Mouse (Mus musculus): ENCODE data around the gene Gm13420. TPM values are rescaled to one million over a fixed set of nuclear protein-coding genes. Genes with fewer than 3 reads are reported as not detected.
"Not testable (repeated sequence)": the region's sequence is repeated elsewhere in the genome, so short reads cannot be mapped to it uniquely, and the experiment has no call there.

The Gm13420 gene
- polyA plus RNA-seq (2012; rRNA removed) = 6.1 and 9.4 TPM in 2 replicates

GRCm38 (mm10) chr2:29751497-29751896 is at the start of gene Gm13420:
Gene Gm13420 (minus strand): TSS chr2:29751685.
- H3K36me3 ChIP-seq (ENCODE audit: control insufficient read depth, insufficient read depth, low read length) = no peaks in the 10 kb centered on the region
- no peaks in the 10 kb centered on the region for H3K27me3 ChIP-seq (replicated peaks; ENCODE audit: control insufficient read depth, insufficient read depth, low read length)
- peaks cover 3% of the 10 kb centered on the region; the same call in 1 of the 2 replicates for H3K4me1 ChIP-seq (ENCODE audit: control insufficient read depth, insufficient read depth, low read length)
- peak within 1 kb of the TSS; percentile 42 for H3K4me3 ChIP-seq (ENCODE audit: insufficient read depth, low read depth, low read length)
- no peak for TF ChIP-seq POLR2A (IDR thresholded peaks at IDR 0.05; ENCODE audit: low read depth, low read length)
- no peak for TF ChIP-seq CTCF (conservative IDR thresholded peaks at IDR 0.05; ENCODE audit: insufficient read depth, insufficient read length, low read depth, low read length)
- H3K27ac ChIP-seq (ENCODE audit: insufficient read depth, low read depth, low read length) = peak within 1 kb of the TSS; percentile 59
- DNase-seq = peak; percentile 85
- 4% methylated on average over 28 of the region's 28 CpGs for WGBS

- H3K36me3 ChIP-seq (ENCODE audit: control insufficient read depth, insufficient read depth, low read length) = no peaks in the 10 kb centered on the region
- H3K4me1 ChIP-seq (ENCODE audit: control insufficient read depth, insufficient read depth, low read length) = 0 out of 2 replicates have a peak, but pooled peaks cover 3% of the 10 kb centered on the region
- DNase-seq = no peak
- TF ChIP-seq CTCF (conservative IDR thresholded peaks at IDR 0.05; ENCODE audit: insufficient read depth, insufficient read length, low read depth, low read length) = no peak
- TF ChIP-seq POLR2A (IDR thresholded peaks at IDR 0.05; ENCODE audit: low read depth, low read length) = no peak
- H3K27ac ChIP-seq (ENCODE audit: insufficient read depth, low read depth, low read length) = no peak overlapping the region
- H3K27me3 ChIP-seq (replicated peaks; ENCODE audit: control insufficient read depth, insufficient read depth, low read length) = no peaks in the 10 kb centered on the region
- WGBS = 89% methylated on average over 2 of the region's 2 CpGs
- no peak overlapping the region for H3K4me3 ChIP-seq (ENCODE audit: insufficient read depth, low read depth, low read length)
Observed at GRCm38 (mm10) chr2:29792772-29793487, 41.4 kb upstream of the Gm13420 start.

- H3K4me3 ChIP-seq (ENCODE audit: insufficient read depth, low read depth, low read length) = peak within 1 kb of the TSS; percentile 94
- H3K27ac ChIP-seq (ENCODE audit: insufficient read depth, low read depth, low read length) = peak within 1 kb of the TSS; percentile 77
- no peaks in the 10 kb centered on the region; the same call in 1 of the 2 replicates for H3K36me3 ChIP-seq (ENCODE audit: control insufficient read depth, insufficient read depth, low read length)
- H3K27me3 ChIP-seq (replicated peaks; ENCODE audit: control insufficient read depth, insufficient read depth, low read length) = no peaks in the 10 kb centered on the region
- H3K4me1 ChIP-seq (ENCODE audit: control insufficient read depth, insufficient read depth, low read length) = 0 out of 2 replicates have a peak, but pooled peaks cover 3% of the 10 kb centered on the region
- WGBS = under 1% methylated on average over 45 of the region's 45 CpGs
- TF ChIP-seq POLR2A (IDR thresholded peaks at IDR 0.05; ENCODE audit: low read depth, low read length) (no peak), CTCF (conservative IDR thresholded peaks at IDR 0.05; ENCODE audit: insufficient read depth, insufficient read length, low read depth, low read length) (no peak)
- DNase-seq = peak; percentile 94
Observed at GRCm38 (mm10) chr2:29787937-29788681, 36.6 kb upstream of the Gm13420 start, which contains the start of gene Trub2. Gene Trub2 (minus strand): TSS chr2:29788502.

GRCm38 (mm10) chr2:29787104-29787917 is 35.8 kb upstream of the Gm13420 start, which contains the start of gene Coq4:
Gene Coq4 (plus strand): TSS chr2:29787493.
- Histone ChIP-seq H3K4me1 (ENCODE audit: control insufficient read depth, insufficient read depth, low read length) (0 out of 2 replicates have a peak, but pooled peaks cover 3% of the 10 kb centered on the region), H3K4me3 (ENCODE audit: insufficient read depth, low read depth, low read length) (peak within 1 kb of the TSS; percentile 94), H3K36me3 (ENCODE audit: control insufficient read depth, insufficient read depth, low read length) (no peaks in the 10 kb centered on the region; the same call in 1 of the 2 replicates), H3K27ac (ENCODE audit: insufficient read depth, low read depth, low read length) (peak within 1 kb of the TSS; percentile 77), H3K27me3 (replicated peaks; ENCODE audit: control insufficient read depth, insufficient read depth, low read length) (no peaks in the 10 kb centered on the region)
- DNase-seq = peak; percentile 97
- TF ChIP-seq POLR2A (IDR thresholded peaks at IDR 0.05; ENCODE audit: low read depth, low read length) = peak; percentile 46
- TF ChIP-seq CTCF (conservative IDR thresholded peaks at IDR 0.05; ENCODE audit: insufficient read depth, insufficient read length, low read depth, low read length) = no peak
- 2% methylated on average over 31 of the region's 31 CpGs for WGBS

GRCm38 (mm10) chr2:29784290-29784689 is 32.8 kb upstream of the Gm13420 start:
- Histone ChIP-seq H3K4me3 (ENCODE audit: insufficient read depth, low read depth, low read length) (no peak overlapping the region), H3K4me1 (ENCODE audit: control insufficient read depth, insufficient read depth, low read length) (0 out of 2 replicates have a peak, but pooled peaks cover 3% of the 10 kb centered on the region), H3K27me3 (replicated peaks; ENCODE audit: control insufficient read depth, insufficient read depth, low read length) (no peaks in the 10 kb centered on the region), H3K27ac (ENCODE audit: insufficient read depth, low read depth, low read length) (no peak overlapping the region), H3K36me3 (ENCODE audit: control insufficient read depth, insufficient read depth, low read length) (peaks cover 2% of the 10 kb centered on the region; the same call in 1 of the 2 replicates)
- no peak for TF ChIP-seq CTCF (conservative IDR thresholded peaks at IDR 0.05; ENCODE audit: insufficient read depth, insufficient read length, low read depth, low read length)
- no peak for TF ChIP-seq POLR2A (IDR thresholded peaks at IDR 0.05; ENCODE audit: low read depth, low read length)
- WGBS = 74% methylated on average over 4 of the region's 4 CpGs
- DNase-seq = no peak

GRCm38 (mm10) chr2:29781256-29781655 is 29.8 kb upstream of the Gm13420 start:
- not testable (repeated sequence) for H3K36me3 ChIP-seq (ENCODE audit: control insufficient read depth, insufficient read depth, low read length); H3K27me3 ChIP-seq (replicated peaks; ENCODE audit: control insufficient read depth, insufficient read depth, low read length); H3K4me1 ChIP-seq (ENCODE audit: control insufficient read depth, insufficient read depth, low read length); H3K27ac ChIP-seq (ENCODE audit: insufficient read depth, low read depth, low read length); H3K4me3 ChIP-seq (ENCODE audit: insufficient read depth, low read depth, low read length); DNase-seq
- WGBS = 93% methylated on average over 2 of the region's 2 CpGs
